Mouse (Mus musculus) midbrain, embryonic 10.5 days (tissue): ENCODE measurements at regions not wholly inside any gene's neighbourhood (a gene's known extent, or its start where the extent isn't known, plus 50 kb on each side); places are given as distances from the start of the nearest gene placed in this dataset.

ENCODE experiments used
- DNase-seq: peaks from one replicate; pipeline ENCODE4 v3.0.0-alpha.2; 2017; ENCODE audit warnings: low spot score
- H3K27ac ChIP-seq: fragments of 300-500 bp; sonication (generic); replicated peaks from 2 replicates; pipeline ENCODE4 v1.5.1; 2016; ENCODE audit warnings: mild to moderate bottlenecking
- H3K27me3 ChIP-seq: fragments of 300-500 bp; sonication (generic); 2 replicates; pipeline ENCODE4 v1.6.1; 2016; ENCODE audit warnings: low read depth, mild to moderate bottlenecking; ENCODE audit not compliant: poor library complexity, severe bottlenecking
- H3K36me3 ChIP-seq: fragments of 300-500 bp; sonication (generic); 2 replicates; pipeline ENCODE4 v1.6.1; 2016; ENCODE audit warnings: mild to moderate bottlenecking, moderate library complexity
- H3K4me1 ChIP-seq: fragments of 300-500 bp; sonication (generic); 2 replicates; pipeline ENCODE4 v1.6.1; 2016
- H3K4me3 ChIP-seq: fragments of 300-500 bp; sonication (generic); 2 replicates; pipeline ENCODE4 v1.5.1; 2016; ENCODE audit warnings: mild to moderate bottlenecking, moderate library complexity
- H3K9me3 ChIP-seq: fragments of 300-500 bp; sonication (generic); replicated peaks from 2 replicates; pipeline ENCODE4 v1.6.1; 2016; ENCODE audit warnings: mild to moderate bottlenecking
- WGBS: fragments of 180-500 bp; shearing (Covaris S2); methylation state at CpG from one replicate; pipeline ENCODE4 v1.1.7; 2016; 5-methylcytosine and 5-hydroxymethylcytosine counted together

GRCm38 (mm10) chr16:7725225-7725624 lies 699.7 kb downstream of the Tmem114 start:
- no peaks in the 10 kb centered on the region for H3K27me3 ChIP-seq
- H3K27ac ChIP-seq: no peak overlapping the region
- no peaks in the 10 kb centered on the region for H3K36me3 ChIP-seq
- no peaks in the 10 kb centered on the region for H3K4me1 ChIP-seq
- H3K4me3 ChIP-seq: no peak overlapping the region
- no peak for DNase-seq
- WGBS: 83% methylated on average over 1 of the region's 1 CpGs
- no peaks in the 10 kb centered on the region for H3K9me3 ChIP-seq

- Histone ChIP-seq H3K36me3 (no peaks in the 10 kb centered on the region), H3K4me1 (no peaks in the 10 kb centered on the region), H3K4me3 (no peak overlapping the region), H3K27ac (no peak overlapping the region), H3K27me3 (no peaks in the 10 kb centered on the region), H3K9me3 (no peaks in the 10 kb centered on the region)
- WGBS: 71% methylated on average over 4 of the region's 4 CpGs
- no peak for DNase-seq
Observed at GRCm38 (mm10) chr16:7701471-7701870, 723.5 kb downstream of the Tmem114 start.

- no peaks in the 10 kb centered on the region for H3K27me3 ChIP-seq
- H3K9me3 ChIP-seq: no peaks in the 10 kb centered on the region
- no peak for DNase-seq
- H3K27ac ChIP-seq: no peak overlapping the region
- no peak overlapping the region for H3K4me3 ChIP-seq
- no peaks in the 10 kb centered on the region for H3K36me3 ChIP-seq
- no peaks in the 10 kb centered on the region for H3K4me1 ChIP-seq
Observed at GRCm38 (mm10) chr16:7685484-7685883, 739.5 kb downstream of the Tmem114 start.

- Histone ChIP-seq H3K36me3 (no peaks in the 10 kb centered on the region), H3K4me1 (peaks cover 8% of the 10 kb centered on the region; the same call in 1 of the 2 replicates), H3K27me3 (no peaks in the 10 kb centered on the region), H3K4me3 (no peak overlapping the region), H3K27ac (peak overlapping the region; percentile 63; the same call in 1 of the 2 replicates), H3K9me3 (peaks cover 7% of the 10 kb centered on the region)
- DNase-seq: no peak
- 19% methylated on average over 2 of the region's 2 CpGs for WGBS
Observed at GRCm38 (mm10) chr16:7666096-7666495, 758.8 kb downstream of the Tmem114 start.

- no peak for DNase-seq
- Histone ChIP-seq H3K4me1 (no peaks in the 10 kb centered on the region), H3K4me3 (no peak overlapping the region), H3K9me3 (no peaks in the 10 kb centered on the region), H3K27me3 (no peaks in the 10 kb centered on the region), H3K36me3 (no peaks in the 10 kb centered on the region), H3K27ac (no peak overlapping the region)
- WGBS: 81% methylated on average over 9 of the region's 9 CpGs
Observed at GRCm38 (mm10) chr16:7658133-7658532, 766.8 kb downstream of the Tmem114 start.

DNA sequence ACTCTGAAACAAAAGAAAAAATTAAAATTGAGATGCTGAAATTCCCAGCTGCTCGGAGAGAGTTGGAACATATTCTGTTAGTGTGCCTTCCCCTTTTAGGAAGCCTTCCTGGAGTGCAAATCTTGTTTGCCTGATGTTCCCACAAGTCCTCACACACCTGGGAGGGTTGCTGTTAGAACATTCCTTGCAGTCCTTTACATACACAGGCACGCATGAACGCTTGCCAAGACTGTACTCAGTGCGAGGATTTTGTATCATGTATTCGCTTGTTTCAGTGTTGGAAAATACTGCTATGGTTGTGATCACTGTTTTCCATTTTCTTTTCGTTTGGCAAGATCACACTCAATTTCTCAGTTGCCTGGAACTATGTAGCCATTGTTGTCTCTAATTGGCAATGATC lies 770.5 kb downstream of the Tmem114 start:
- Histone ChIP-seq H3K27me3 (no peaks in the 10 kb centered on the region), H3K36me3 (no peaks in the 10 kb centered on the region), H3K27ac (no peak overlapping the region), H3K4me1 (peaks cover 16% of the 10 kb centered on the region), H3K9me3 (no peaks in the 10 kb centered on the region), H3K4me3 (no peak overlapping the region)
- WGBS: 87% methylated on average over 6 of the region's 6 CpGs
- no peak for DNase-seq

GRCm38 (mm10) chr16:7649771-7650170 lies 775.2 kb downstream of the Tmem114 start:
- H3K9me3 ChIP-seq: no peaks in the 10 kb centered on the region
- H3K27ac ChIP-seq: no peak overlapping the region
- H3K4me1 ChIP-seq: peaks cover 32% of the 10 kb centered on the region
- no peaks in the 10 kb centered on the region for H3K36me3 ChIP-seq
- 30% methylated on average over 1 of the region's 1 CpGs for WGBS
- no peaks in the 10 kb centered on the region for H3K27me3 ChIP-seq
- no peak for DNase-seq
- H3K4me3 ChIP-seq: no peak overlapping the region

- no peak for DNase-seq
- peaks cover 32% of the 10 kb centered on the region for H3K4me1 ChIP-seq
- H3K4me3 ChIP-seq: no peak overlapping the region
- no peaks in the 10 kb centered on the region for H3K9me3 ChIP-seq
- peak overlapping the region; percentile 38; the same call in 1 of the 2 replicates for H3K27ac ChIP-seq
- H3K36me3 ChIP-seq: no peaks in the 10 kb centered on the region
- H3K27me3 ChIP-seq: no peaks in the 10 kb centered on the region
Observed at GRCm38 (mm10) chr16:7647275-7647926, 777.5 kb downstream of the Tmem114 start.

- no peaks in the 10 kb centered on the region for H3K27me3 ChIP-seq
- DNase-seq: no peak
- peaks cover 18% of the 10 kb centered on the region for H3K4me1 ChIP-seq
- no peaks in the 10 kb centered on the region for H3K9me3 ChIP-seq
- H3K4me3 ChIP-seq: no peak overlapping the region
- no peak overlapping the region for H3K27ac ChIP-seq
- no peaks in the 10 kb centered on the region for H3K36me3 ChIP-seq
Observed at GRCm38 (mm10) chr16:7644363-7644762, 780.6 kb downstream of the Tmem114 start.

DNA sequence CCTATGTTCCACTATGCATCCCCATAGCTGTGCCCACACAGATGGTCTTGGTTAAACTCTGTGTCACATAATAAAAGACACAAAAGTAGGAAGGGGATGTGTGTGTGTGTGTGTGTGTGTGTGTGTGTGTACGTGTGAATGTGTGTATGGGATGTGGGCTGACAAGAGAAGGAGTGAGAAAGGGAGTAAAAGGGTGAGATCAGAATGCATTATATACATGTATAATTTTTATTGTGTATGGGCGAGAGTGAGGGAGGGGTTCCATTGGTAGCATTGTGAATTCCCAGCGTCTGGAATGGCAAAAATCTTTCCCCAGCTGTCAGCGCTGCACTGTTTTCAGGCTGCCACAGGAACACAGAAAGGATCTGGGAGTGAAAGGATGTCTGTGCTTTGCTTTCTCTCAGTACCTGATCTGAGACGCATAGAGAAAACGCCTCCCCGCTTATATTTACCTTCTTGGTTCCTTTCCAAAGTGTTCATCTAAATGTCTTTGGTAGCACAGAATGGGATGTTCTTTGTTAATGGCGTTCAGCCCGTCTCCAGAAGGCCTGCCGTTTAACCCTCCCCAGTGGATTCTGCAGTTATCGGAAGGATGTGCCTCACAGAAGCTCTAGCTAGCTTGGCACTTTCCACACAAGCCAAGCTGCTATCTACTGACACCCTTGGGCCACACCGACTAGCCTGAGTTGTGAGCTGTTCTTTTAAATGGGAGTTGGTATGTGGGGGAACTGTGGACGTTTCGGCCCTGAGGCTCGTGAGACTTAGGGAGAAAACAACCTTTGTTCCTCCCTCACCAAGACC lies 785.8 kb downstream of the Tmem114 start:
- Histone ChIP-seq H3K36me3 (no peaks in the 10 kb centered on the region), H3K4me1 (peaks cover 37% of the 10 kb centered on the region), H3K9me3 (no peaks in the 10 kb centered on the region), H3K27ac (peak overlapping the region; percentile 64), H3K27me3 (no peaks in the 10 kb centered on the region), H3K4me3 (no peak overlapping the region)
- no peak for DNase-seq
- WGBS: 81% methylated on average over 15 of the region's 15 CpGs

- H3K27ac ChIP-seq: peak overlapping the region; percentile 64; the same call in 1 of the 2 replicates
- H3K4me3 ChIP-seq: no peak overlapping the region
- H3K36me3 ChIP-seq: no peaks in the 10 kb centered on the region
- H3K4me1 ChIP-seq: peaks cover 37% of the 10 kb centered on the region
- no peak for DNase-seq
- no peaks in the 10 kb centered on the region for H3K27me3 ChIP-seq
- no peaks in the 10 kb centered on the region for H3K9me3 ChIP-seq
Observed at GRCm38 (mm10) chr16:7637993-7638392, 786.9 kb downstream of the Tmem114 start.

GRCm38 (mm10) chr16:7637121-7637700 lies 787.7 kb downstream of the Tmem114 start:
- Histone ChIP-seq H3K27ac (peak overlapping the region; percentile 78), H3K9me3 (no peaks in the 10 kb centered on the region), H3K4me3 (no peak overlapping the region), H3K36me3 (no peaks in the 10 kb centered on the region), H3K4me1 (peaks cover 45% of the 10 kb centered on the region), H3K27me3 (no peaks in the 10 kb centered on the region)
- WGBS: 58% methylated on average over 5 of the region's 5 CpGs
- no peak for DNase-seq

- DNase-seq: no peak
- peak overlapping the region; percentile 78 for H3K27ac ChIP-seq
- 79% methylated on average over 5 of the region's 5 CpGs for WGBS
- H3K4me1 ChIP-seq: peaks cover 49% of the 10 kb centered on the region
- no peaks in the 10 kb centered on the region for H3K36me3 ChIP-seq
- H3K4me3 ChIP-seq: no peak overlapping the region
- no peaks in the 10 kb centered on the region for H3K27me3 ChIP-seq
- no peaks in the 10 kb centered on the region for H3K9me3 ChIP-seq
Observed at GRCm38 (mm10) chr16:7636326-7636725, 788.6 kb downstream of the Tmem114 start.
